Mouse (Mus musculus) ES-Bruce4 (cell line): ENCODE results near the gene Rrnad1.

ENCODE experiments used
- CTCF ChIP-seq: IDR thresholded peaks from one replicate; pipeline ENCODE4 v1.8.1; 2011; ENCODE audit warnings: low read depth, low read length
- POLR2A ChIP-seq: IDR thresholded peaks from one replicate; pipeline ENCODE4 v1.8.1; 2011; ENCODE audit warnings: low read length; ENCODE audit not compliant: insufficient read depth

DNA sequence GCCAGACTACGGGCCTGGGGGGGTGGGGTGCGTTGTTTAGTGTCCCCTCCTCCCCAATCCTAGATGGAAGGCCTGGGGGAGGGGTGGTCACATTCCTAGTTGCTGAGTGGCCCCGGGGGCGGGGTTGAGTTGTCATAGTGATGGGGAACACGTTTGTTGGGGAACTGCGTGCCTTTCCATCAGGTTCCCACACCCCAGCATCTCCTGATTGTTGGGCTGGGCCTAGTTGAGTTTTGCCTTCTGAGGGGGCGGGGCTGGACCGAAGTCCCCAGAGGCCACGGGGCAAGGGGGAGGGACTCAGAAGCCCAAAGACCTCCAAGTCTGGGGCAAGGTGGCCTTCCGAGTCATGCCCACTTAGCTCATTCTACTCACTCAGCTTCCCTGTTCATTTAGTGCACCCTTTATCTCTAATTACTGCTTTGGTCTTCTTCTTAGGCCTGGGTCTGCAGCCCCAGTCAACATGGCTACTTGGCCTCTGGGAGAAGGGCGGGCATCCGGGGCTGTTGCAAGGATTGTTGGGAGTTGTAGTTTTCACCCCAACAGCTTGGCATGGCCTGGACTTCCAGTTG lies 19.9 kb downstream of the Rrnad1 start:
- TF ChIP-seq CTCF = no peak
- no peak for TF ChIP-seq POLR2A
